Mouse (Mus musculus): ENCODE measurements around the gene Trak1.

- TF ChIP-seq CTCF (IDR thresholded peaks at IDR 0.05; ENCODE audit: low read depth, low read length) (no peak), POLR2A (IDR thresholded peaks at IDR 0.05; ENCODE audit: insufficient read depth, low read length) (no peak)
These were observed 75.8 kb downstream of the Trak1 start for GRCm38 (mm10) chr9:121373107-121373506.

All from ES-Bruce4 (cell line).